Mouse (Mus musculus) liver, adult 2 months (tissue): ENCODE data around the gene Dna2. TPM values are rescaled to one million over a fixed set of nuclear protein-coding genes. Genes with fewer than 3 reads are reported as not detected.
A peak's percentile ranks its signal among the peaks of the same experiment; 100 is the strongest.

Experiments used
- DNase-seq: peaks from one replicate; pipeline ENCODE4 v3.0.0-alpha.2; 2011; ENCODE audit warnings: low read depth, low spot score; ENCODE audit errors: extremely low read depth
- H3K27ac ChIP-seq: fragments of 200-500 bp; replicated peaks from 2 replicates; pipeline ENCODE4 v1.5.1; 2012; ENCODE audit warnings: low read depth, mild to moderate bottlenecking, control low read depth, inconsistent platforms, low read length; ENCODE audit not compliant: insufficient read depth
- H3K27me3 ChIP-seq: fragments of 200-500 bp; 2 replicates; pipeline ENCODE4 v1.6.1; 2012; ENCODE audit warnings: mild to moderate bottlenecking, moderate library complexity, low read length, inconsistent platforms; ENCODE audit not compliant: control insufficient read depth, insufficient read depth
- H3K36me3 ChIP-seq: fragments of 200-500 bp; 2 replicates; pipeline ENCODE4 v1.6.1; 2012; ENCODE audit warnings: low read length, inconsistent platforms; ENCODE audit not compliant: control insufficient read depth, insufficient read depth
- H3K4me1 ChIP-seq: fragments of 200-500 bp; 2 replicates; pipeline ENCODE4 v1.6.1; 2011; ENCODE audit warnings: low read length; ENCODE audit not compliant: control insufficient read depth, insufficient read depth
- H3K4me3 ChIP-seq: fragments of 200-500 bp; 2 replicates; pipeline ENCODE4 v1.5.1; 2011; ENCODE audit warnings: low read depth, mild to moderate bottlenecking, control low read depth, low read length, moderate library complexity; ENCODE audit not compliant: insufficient read depth
- H3K79me2 ChIP-seq: fragments of 200-500 bp; 2 replicates; pipeline ENCODE4 v1.6.1; 2012; ENCODE audit warnings: inconsistent platforms, mild to moderate bottlenecking, low read length, moderate library complexity; ENCODE audit not compliant: control insufficient read depth, insufficient read depth
- H3K9ac ChIP-seq: fragments of 200-500 bp; 2 replicates; pipeline ENCODE4 v1.6.1; 2012; ENCODE audit warnings: low read depth, mild to moderate bottlenecking, control low read depth, inconsistent platforms, low read length
- CTCF ChIP-seq: fragments of 200-500 bp; IDR thresholded peaks from 2 replicates; pipeline ENCODE4 v1.5.1; 2011; ENCODE audit warnings: low read depth, low read length, control low read depth
- POLR2A ChIP-seq: fragments of 200-500 bp; IDR thresholded peaks from 2 replicates; pipeline ENCODE4 v1.6.1; 2011; ENCODE audit warnings: low read length, control low read depth; ENCODE audit not compliant: insufficient read depth; ENCODE audit errors: extremely low read depth
- WGBS: fragments of 180-500 bp; shearing (Covaris S2); methylation state at CpG from one replicate; pipeline ENCODE4 v1.1.7; 2018; 5-methylcytosine and 5-hydroxymethylcytosine counted together
- polyA plus RNA-seq: library from polyadenylated mRNA; depleted of rRNA; stranded (reverse); fragments of >200 nt; gene quantifications from 2 replicates; pipeline ENCODE4 v1.2.3, GENCODE M21; 2012
- total RNA-seq: library from RNA; depleted of rRNA; stranded (reverse); fragments of >200 nt; gene quantifications from 2 replicates; pipeline ENCODE4 v1.2.3, GENCODE M21; 2014

Dna2 gene
- total and polyA plus RNA-seq, 2 experiments = 6.4 to 6.5 TPM

DNA sequence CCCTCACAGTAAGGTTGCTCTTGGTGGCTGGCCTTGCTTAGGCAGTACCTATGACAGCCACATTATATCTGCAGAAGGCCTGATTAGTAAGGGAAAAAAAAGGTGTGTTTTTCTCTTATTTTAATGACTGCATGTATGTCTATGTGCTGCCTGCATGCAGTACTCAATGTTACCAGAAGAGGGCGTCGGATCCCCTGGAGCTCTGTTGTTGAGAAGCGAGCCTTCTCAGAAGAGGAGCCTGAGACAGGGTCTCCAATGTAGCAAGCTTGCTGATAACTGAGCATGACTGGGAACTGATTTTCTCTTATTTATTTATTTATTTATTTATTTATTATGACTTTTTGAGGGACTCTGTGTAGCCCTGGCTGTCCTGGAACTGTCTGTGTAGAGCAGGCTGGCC is 40.5 kb downstream of the Dna2 start:
- H3K36me3 ChIP-seq = peaks cover 16% of the 10 kb centered on the region; the same call in 1 of the 2 replicates
- no peaks in the 10 kb centered on the region for H3K79me2 ChIP-seq
- no peak for DNase-seq
- H3K27me3 ChIP-seq = no peaks in the 10 kb centered on the region
- H3K27ac ChIP-seq = no peak overlapping the region
- no peaks in the 10 kb centered on the region for H3K4me1 ChIP-seq
- H3K9ac ChIP-seq = no peak overlapping the region
- H3K4me3 ChIP-seq = no peak overlapping the region
- WGBS = 41% methylated on average over 3 of the region's 3 CpGs
- TF ChIP-seq CTCF = peak; percentile 37; the same call in 1 of the 2 replicates
- TF ChIP-seq POLR2A = no peak

DNA sequence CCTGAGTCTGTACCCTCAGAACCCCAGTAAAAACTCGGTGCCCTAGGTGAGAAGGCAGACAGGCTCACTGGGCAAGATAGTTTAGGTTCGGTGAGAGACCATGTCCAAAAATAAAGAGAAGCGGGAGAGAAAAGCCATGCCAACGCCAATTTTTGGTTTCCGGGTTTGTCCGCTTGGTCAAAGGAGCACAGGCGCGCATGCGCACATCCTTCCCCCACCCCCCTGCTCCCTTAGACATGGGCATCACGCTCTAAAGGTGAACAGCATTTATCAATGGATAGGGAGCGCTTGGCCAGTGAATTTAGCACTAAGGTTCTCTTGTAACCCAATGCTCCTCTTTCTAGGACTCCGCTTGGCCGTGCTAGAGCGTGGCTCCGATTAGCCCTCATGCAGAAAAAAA is 43.8 kb downstream of the Dna2 start:
- H3K27ac ChIP-seq = no peak overlapping the region
- H3K4me1 ChIP-seq = no peaks in the 10 kb centered on the region
- peaks cover 27% of the 10 kb centered on the region; the same call in 1 of the 2 replicates for H3K36me3 ChIP-seq
- H3K27me3 ChIP-seq = no peaks in the 10 kb centered on the region
- H3K9ac ChIP-seq = no peak overlapping the region
- no peak overlapping the region for H3K4me3 ChIP-seq
- 97% methylated on average over 15 of the region's 15 CpGs for WGBS
- H3K79me2 ChIP-seq = no peaks in the 10 kb centered on the region
- DNase-seq = no peak
- TF ChIP-seq CTCF (no peak), POLR2A (no peak)

DNA sequence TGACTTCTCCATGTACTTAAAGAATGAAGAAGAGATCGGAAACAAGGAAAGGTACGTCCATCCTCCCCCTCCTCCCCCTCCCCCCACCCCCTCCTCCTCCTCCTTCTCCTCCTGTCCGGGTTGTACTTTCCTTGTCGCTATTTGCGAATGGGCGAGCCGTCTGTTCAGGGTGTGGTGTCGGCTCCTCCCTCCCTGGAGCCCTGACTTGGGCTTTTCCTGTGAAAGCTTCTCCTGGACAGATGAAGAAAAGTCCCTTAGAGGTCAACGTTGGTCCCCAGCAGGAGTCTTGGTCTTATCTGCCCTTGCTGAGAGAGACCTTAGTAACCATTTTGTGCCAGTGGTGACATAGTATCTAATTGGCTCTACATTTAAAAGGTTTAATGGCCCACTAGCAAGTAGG is 47.2 kb downstream of the Dna2 start:
- H3K4me3 ChIP-seq = no peak overlapping the region
- no peak for DNase-seq
- H3K9ac ChIP-seq = no peak overlapping the region
- no peak overlapping the region for H3K27ac ChIP-seq
- no peaks in the 10 kb centered on the region for H3K27me3 ChIP-seq
- 81% methylated on average over 5 of the region's 9 CpGs for WGBS
- peaks cover 28% of the 10 kb centered on the region; the same call in 1 of the 2 replicates for H3K36me3 ChIP-seq
- TF ChIP-seq CTCF (no peak), POLR2A (no peak)
- no peaks in the 10 kb centered on the region for H3K4me1 ChIP-seq
- no peaks in the 10 kb centered on the region for H3K79me2 ChIP-seq

DNA sequence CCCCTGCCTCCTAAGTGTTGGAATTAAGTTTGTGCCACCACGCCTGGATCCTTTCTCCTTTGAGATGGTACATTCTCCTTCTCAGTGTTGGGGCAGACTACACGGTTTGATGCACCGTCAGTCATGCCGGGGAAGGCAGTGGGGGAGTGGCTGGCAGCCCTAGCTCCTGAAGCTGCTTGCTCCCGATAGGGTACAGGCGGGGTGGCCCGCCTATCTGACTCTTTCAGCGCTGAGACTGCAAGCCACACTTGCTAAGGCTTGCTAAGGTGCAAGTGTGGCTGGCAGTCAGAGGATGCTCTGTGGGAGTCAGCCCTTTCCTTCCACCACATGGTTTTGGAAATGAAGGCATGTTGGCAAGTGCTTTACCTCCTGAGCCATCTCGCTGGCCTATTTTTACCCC is 53.8 kb downstream of the Dna2 start:
- no peaks in the 10 kb centered on the region for H3K4me1 ChIP-seq
- 90% methylated on average over 9 of the region's 9 CpGs for WGBS
- no peaks in the 10 kb centered on the region for H3K27me3 ChIP-seq
- H3K79me2 ChIP-seq = no peaks in the 10 kb centered on the region
- no peak overlapping the region for H3K4me3 ChIP-seq
- no peak for DNase-seq
- H3K9ac ChIP-seq = no peak overlapping the region
- TF ChIP-seq POLR2A (no peak), CTCF (no peak)
- no peak overlapping the region for H3K27ac ChIP-seq
- H3K36me3 ChIP-seq = peaks cover 18% of the 10 kb centered on the region

DNA sequence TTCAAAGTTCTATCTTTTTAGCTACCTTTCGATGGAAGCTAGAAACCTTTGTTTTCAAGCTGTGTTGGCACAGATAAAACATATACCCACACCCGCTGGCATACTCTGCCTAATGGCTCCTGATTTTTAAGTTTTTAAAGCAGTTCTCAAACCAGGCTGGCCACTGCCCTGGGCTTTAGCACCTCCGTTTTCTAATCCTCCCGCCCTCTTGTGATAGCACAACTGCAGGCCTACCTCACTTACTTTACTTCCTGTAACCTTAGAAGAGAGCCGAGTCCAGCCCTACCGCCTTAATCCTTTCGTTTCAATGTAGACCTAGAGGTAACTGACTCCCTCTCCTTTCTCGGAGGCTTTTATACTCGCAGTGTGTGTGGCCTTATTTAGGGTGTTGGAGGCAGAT is 56.4 kb downstream of the Dna2 start:
- H3K79me2 ChIP-seq = no peaks in the 10 kb centered on the region
- no peaks in the 10 kb centered on the region for H3K27me3 ChIP-seq
- no peak overlapping the region for H3K4me3 ChIP-seq
- peaks cover 25% of the 10 kb centered on the region for H3K36me3 ChIP-seq
- WGBS = 87% methylated on average over 9 of the region's 9 CpGs
- no peaks in the 10 kb centered on the region for H3K4me1 ChIP-seq
- no peak overlapping the region for H3K27ac ChIP-seq
- TF ChIP-seq POLR2A = no peak
- no peak for TF ChIP-seq CTCF
- H3K9ac ChIP-seq = no peak overlapping the region
- no peak for DNase-seq

DNA sequence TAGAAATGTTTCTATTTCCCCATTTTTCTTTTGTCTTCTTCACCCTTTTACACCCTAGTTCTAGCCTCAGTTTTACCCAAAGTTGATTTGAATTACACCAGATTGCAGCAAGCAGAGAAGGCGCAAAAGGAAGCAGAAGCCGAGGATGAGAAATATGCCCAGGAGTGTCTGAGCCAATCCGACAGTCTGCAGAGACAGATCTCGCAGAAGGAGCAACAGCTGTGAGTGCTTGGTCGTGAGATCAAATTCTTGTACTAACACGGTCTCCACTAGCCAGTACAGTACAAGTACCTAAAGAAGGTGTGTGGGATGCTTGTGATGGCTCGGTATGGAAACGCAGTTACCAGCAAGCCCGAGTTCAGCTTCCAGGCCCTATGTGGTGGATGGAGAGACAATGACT is 57.7 kb downstream of the Dna2 start:
- WGBS = 95% methylated on average over 9 of the region's 9 CpGs
- no peak for DNase-seq
- Histone ChIP-seq H3K36me3 (peaks cover 23% of the 10 kb centered on the region), H3K27ac (no peak overlapping the region), H3K9ac (no peak overlapping the region), H3K4me1 (no peaks in the 10 kb centered on the region), H3K4me3 (no peak overlapping the region), H3K27me3 (no peaks in the 10 kb centered on the region), H3K79me2 (no peaks in the 10 kb centered on the region)
- TF ChIP-seq POLR2A (no peak), CTCF (no peak)
